Mouse (Mus musculus): ENCODE measurements around the gene 6430571L13Rik. TPM values are rescaled to one million over a fixed set of nuclear protein-coding genes. Genes with fewer than 3 reads are reported as not detected.

6430571L13Rik gene
- polyA plus RNA-seq, 1 experiment from 2014 or later: 1.6 TPM

DNA sequence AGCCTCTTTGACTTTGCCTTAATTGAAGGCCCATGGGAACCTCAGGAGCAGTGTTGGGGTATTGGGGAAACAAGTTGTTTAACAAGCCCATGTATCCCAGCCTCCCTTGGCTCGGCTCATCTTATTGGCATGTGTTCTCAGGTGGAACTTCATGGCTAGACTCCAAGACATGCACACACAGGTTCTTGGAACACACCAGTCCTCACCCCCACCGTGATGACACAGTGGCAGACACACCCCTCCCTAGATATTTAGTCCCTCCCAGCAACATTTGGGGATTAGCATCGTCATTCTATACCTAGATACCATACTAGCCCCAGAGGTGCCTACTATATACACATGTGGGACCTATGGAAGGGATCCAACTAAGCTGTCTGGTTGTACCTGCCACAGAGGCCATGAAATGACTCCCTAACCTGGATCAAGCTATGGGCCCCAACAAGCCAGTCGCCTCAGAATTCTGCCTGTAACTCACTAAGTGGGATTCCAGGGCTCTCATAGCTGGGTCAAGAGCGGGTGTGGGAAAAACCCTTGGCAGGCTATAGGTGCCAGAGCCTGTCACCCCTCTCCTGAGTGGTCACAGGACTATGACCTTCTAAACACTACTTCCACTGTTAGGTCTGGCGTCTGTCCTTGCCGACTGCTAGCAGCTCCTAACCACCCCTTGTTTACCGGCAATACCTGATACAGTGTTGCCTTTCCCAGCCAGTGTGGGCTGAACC lies 42.2 kb upstream of the 6430571L13Rik start:
- no peak overlapping the region for H3K4me2 ChIP-seq (replicated peaks; ENCODE audit: low read depth, low read length)
- no peaks in the 10 kb centered on the region for H3K36me3 ChIP-seq (ENCODE audit: control insufficient read depth, insufficient read depth, low read length)
- no peaks in the 10 kb centered on the region; the same call in none of the 2 replicates for H3K4me1 ChIP-seq (replicated peaks; ENCODE audit: control insufficient read depth, insufficient read depth, low read length)
- WGBS: 92% methylated on average over 8 of the region's 8 CpGs
- peaks cover 3% of the 10 kb centered on the region; the same call in 1 of the 2 replicates for H3K27me3 ChIP-seq (ENCODE audit: control insufficient read depth, insufficient read depth, low read length)
- no peak for DNase-seq (ENCODE audit: low spot score)
- no peaks in the 10 kb centered on the region for H3K9me3 ChIP-seq (ENCODE audit: control insufficient read depth, low read length)
- no peak for ATAC-seq (ENCODE audit: low FRiP score)
- H3K27ac ChIP-seq (ENCODE audit: low read depth, low read length): no peak overlapping the region
- no peak overlapping the region for H3K4me3 ChIP-seq (ENCODE audit: low read depth, low read length)
- no peak overlapping the region for H3K9ac ChIP-seq (ENCODE audit: low read depth, low read length)

DNA sequence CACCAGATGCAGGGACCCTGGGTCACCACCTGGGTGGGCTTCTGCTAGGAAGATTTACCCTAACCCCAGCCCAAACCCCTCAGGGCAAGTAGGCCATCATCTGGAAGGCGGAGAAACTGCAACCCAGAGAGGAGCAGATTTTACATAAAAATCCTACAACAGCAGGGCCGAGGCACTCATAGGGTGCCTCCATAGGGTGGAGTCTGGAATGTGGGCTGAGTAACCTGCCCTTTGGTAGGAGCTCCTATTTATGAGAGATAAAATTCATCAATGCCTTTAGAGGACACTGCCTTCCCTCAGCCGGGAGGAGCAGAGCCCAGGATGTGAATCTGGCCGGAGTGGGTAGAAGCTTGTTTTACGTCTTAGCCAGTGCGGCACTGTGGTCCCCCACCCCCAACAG lies 41.5 kb upstream of the 6430571L13Rik start:
- H3K27ac ChIP-seq (ENCODE audit: low read depth, low read length): no peak overlapping the region
- ATAC-seq (ENCODE audit: low FRiP score) (no peak), DNase-seq (ENCODE audit: low spot score) (no peak)
- no peak overlapping the region for H3K4me2 ChIP-seq (replicated peaks; ENCODE audit: low read depth, low read length)
- no peaks in the 10 kb centered on the region; the same call in none of the 2 replicates for H3K4me1 ChIP-seq (replicated peaks; ENCODE audit: control insufficient read depth, insufficient read depth, low read length)
- no peak overlapping the region for H3K4me3 ChIP-seq (ENCODE audit: low read depth, low read length)
- 91% methylated on average over 6 of the region's 6 CpGs for WGBS
- H3K36me3 ChIP-seq (ENCODE audit: control insufficient read depth, insufficient read depth, low read length): no peaks in the 10 kb centered on the region
- H3K27me3 ChIP-seq (ENCODE audit: control insufficient read depth, insufficient read depth, low read length): peaks cover 3% of the 10 kb centered on the region; the same call in 1 of the 2 replicates
- no peaks in the 10 kb centered on the region for H3K9me3 ChIP-seq (ENCODE audit: control insufficient read depth, low read length)
- H3K9ac ChIP-seq (ENCODE audit: low read depth, low read length): no peak overlapping the region

DNA sequence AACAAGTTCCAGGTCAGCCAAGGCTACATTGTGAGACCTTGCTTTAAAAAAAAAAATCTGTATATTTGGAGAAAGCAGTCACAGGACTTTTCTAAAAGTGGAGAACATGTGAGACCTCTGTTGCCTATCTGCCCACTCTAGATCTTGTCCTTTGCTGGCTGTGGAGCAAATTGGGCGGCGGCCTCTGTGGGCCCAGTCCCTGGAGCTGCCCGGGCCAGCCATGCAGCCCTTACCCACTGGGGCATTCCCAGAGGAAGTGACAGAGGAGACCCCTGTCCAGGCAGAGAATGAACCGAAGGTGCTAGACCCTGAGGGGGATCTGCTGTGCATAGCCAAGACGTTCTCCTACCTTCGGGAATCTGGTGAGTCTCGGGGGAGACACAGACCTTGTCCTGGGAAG lies 40.6 kb upstream of the 6430571L13Rik start:
- no peak for ATAC-seq (ENCODE audit: low FRiP score)
- 89% methylated on average over 7 of the region's 7 CpGs for WGBS

DNA sequence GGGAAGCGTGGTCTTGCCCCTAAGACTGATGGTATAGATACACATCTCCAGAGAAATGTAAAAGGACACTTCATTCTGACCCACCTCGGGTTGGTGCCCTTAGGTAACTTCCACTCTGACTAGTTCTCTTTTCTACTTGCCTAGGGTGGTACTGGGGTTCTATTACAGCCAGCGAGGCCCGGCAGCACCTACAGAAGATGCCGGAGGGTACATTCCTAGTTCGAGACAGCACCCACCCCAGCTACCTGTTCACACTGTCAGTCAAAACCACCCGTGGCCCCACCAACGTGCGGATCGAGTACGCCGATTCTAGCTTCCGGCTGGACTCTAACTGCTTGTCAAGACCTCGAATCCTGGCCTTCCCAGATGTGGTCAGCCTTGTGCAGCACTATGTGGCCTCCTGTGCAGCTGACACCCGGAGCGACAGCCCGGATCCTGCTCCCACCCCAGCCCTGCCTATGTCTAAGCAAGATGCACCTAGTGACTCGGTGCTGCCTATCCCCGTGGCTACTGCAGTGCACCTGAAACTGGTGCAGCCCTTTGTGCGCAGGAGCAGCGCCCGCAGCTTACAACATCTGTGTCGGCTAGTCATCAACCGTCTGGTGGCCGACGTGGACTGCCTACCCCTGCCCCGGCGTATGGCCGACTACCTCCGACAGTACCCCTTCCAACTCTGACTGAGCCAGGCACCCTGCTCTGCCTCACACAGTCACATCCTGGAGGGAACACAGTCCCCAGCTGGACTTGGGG lies 40.0 kb upstream of the 6430571L13Rik start:
- peaks cover 3% of the 10 kb centered on the region; the same call in 1 of the 2 replicates for H3K27me3 ChIP-seq (ENCODE audit: control insufficient read depth, insufficient read depth, low read length)
- DNase-seq (ENCODE audit: low spot score) (no peak), ATAC-seq (ENCODE audit: low FRiP score) (no peak)
- H3K27ac ChIP-seq (ENCODE audit: low read depth, low read length): no peak overlapping the region
- WGBS: 91% methylated on average over 30 of the region's 30 CpGs
- H3K4me2 ChIP-seq (replicated peaks; ENCODE audit: low read depth, low read length): no peak overlapping the region
- H3K36me3 ChIP-seq (ENCODE audit: control insufficient read depth, insufficient read depth, low read length): no peaks in the 10 kb centered on the region
- H3K4me1 ChIP-seq (replicated peaks; ENCODE audit: control insufficient read depth, insufficient read depth, low read length): no peaks in the 10 kb centered on the region; the same call in none of the 2 replicates
- no peak overlapping the region for H3K4me3 ChIP-seq (ENCODE audit: low read depth, low read length)
- no peak overlapping the region for H3K9ac ChIP-seq (ENCODE audit: low read depth, low read length)
- no peaks in the 10 kb centered on the region for H3K9me3 ChIP-seq (ENCODE audit: control insufficient read depth, low read length)

More for the DNA sequence above, 40.6 kb upstream of the 6430571L13Rik start:
- H3K9ac ChIP-seq (ENCODE audit: low read depth, low read length): no peak overlapping the region
- peaks cover 3% of the 10 kb centered on the region; the same call in 1 of the 2 replicates for H3K27me3 ChIP-seq (ENCODE audit: control insufficient read depth, insufficient read depth, low read length)
- no peaks in the 10 kb centered on the region; the same call in none of the 2 replicates for H3K4me1 ChIP-seq (replicated peaks; ENCODE audit: control insufficient read depth, insufficient read depth, low read length)
- H3K9me3 ChIP-seq (ENCODE audit: control insufficient read depth, low read length): no peaks in the 10 kb centered on the region
- no peaks in the 10 kb centered on the region for H3K36me3 ChIP-seq (ENCODE audit: control insufficient read depth, insufficient read depth, low read length)
- no peak overlapping the region for H3K4me2 ChIP-seq (replicated peaks; ENCODE audit: low read depth, low read length)
- H3K4me3 ChIP-seq (ENCODE audit: low read depth, low read length): no peak overlapping the region
- H3K27ac ChIP-seq (ENCODE audit: low read depth, low read length): no peak overlapping the region
- no peak for DNase-seq (ENCODE audit: low spot score)

DNA sequence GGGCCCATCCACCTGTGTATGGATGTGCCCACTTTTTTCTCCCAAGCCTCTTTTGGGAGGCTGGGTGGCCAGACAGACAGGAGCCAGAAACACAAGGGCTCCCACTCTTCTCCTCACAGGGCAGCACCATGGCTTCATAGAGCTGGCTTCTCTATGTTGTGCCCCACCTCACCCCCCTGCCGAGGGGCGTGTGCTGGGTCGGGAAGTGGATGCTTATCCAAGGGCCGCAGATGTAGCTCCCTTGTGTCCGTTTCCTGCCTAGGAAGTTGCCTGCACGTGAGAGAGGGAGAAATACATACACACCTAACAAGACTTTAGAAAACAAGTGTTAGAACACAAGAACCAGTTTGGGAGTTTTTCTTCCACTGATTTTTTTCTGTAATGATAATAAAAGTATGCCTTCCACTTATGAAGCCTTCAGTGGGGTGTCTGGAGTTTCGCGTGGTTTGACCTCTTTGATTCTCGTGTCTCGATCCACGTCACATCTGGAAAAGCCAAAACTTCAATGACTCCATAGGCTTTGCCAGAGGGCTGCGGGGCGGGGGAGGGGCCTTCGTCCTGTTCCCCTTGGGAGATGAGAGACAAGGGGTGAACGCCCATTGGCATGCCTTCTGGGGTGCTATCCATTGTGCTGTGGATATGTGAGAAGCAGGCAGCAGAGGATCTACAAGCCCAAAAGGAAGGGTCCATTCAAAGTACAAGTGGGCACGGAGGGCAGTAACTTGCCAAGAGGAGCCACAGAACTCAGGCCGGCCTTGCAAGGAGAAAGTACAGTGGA lies 38.7 kb upstream of the 6430571L13Rik start:
- H3K27me3 ChIP-seq (ENCODE audit: control insufficient read depth, insufficient read depth, low read length): no peaks in the 10 kb centered on the region
- ATAC-seq (ENCODE audit: low FRiP score): no peak
- H3K36me3 ChIP-seq (ENCODE audit: control insufficient read depth, insufficient read depth, low read length): no peaks in the 10 kb centered on the region
- no peak overlapping the region for H3K4me2 ChIP-seq (replicated peaks; ENCODE audit: low read depth, low read length)
- H3K27ac ChIP-seq (ENCODE audit: low read depth, low read length): no peak overlapping the region
- DNase-seq (ENCODE audit: low spot score): no peak
- no peak overlapping the region for H3K9ac ChIP-seq (ENCODE audit: low read depth, low read length)
- H3K4me3 ChIP-seq (ENCODE audit: low read depth, low read length): no peak overlapping the region
- 85% methylated on average over 17 of the region's 17 CpGs for WGBS
- H3K9me3 ChIP-seq (ENCODE audit: control insufficient read depth, low read length): no peaks in the 10 kb centered on the region
- H3K4me1 ChIP-seq (replicated peaks; ENCODE audit: control insufficient read depth, insufficient read depth, low read length): no peaks in the 10 kb centered on the region; the same call in 1 of the 2 replicates

DNA sequence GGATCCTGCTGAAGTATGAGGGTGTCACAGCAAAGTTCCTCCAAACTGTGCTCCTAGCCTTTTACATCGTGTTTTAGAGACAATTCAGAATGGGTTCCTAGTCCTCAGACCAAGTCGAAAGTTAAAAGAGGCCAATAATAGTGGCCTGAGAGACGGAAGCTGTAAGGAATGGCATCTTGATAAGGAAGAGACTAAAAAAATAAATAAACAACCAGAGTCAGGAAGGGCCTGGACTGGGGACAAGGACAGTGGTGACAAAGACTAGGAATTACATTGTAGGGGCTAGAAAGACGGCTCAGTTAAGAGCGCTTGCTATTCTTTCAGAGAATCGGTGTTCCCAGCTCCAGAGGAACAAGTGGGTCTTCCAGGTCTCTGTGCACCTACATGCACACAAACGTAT lies 37.8 kb upstream of the 6430571L13Rik start:
- DNase-seq (ENCODE audit: low spot score): no peak
- no peaks in the 10 kb centered on the region for H3K36me3 ChIP-seq (ENCODE audit: control insufficient read depth, insufficient read depth, low read length)
- H3K27me3 ChIP-seq (ENCODE audit: control insufficient read depth, insufficient read depth, low read length): no peaks in the 10 kb centered on the region
- no peak overlapping the region for H3K4me3 ChIP-seq (ENCODE audit: low read depth, low read length)
- 81% methylated on average over 7 of the region's 7 CpGs for WGBS
- H3K27ac ChIP-seq (ENCODE audit: low read depth, low read length): no peak overlapping the region
- no peak for ATAC-seq (ENCODE audit: low FRiP score)
- H3K4me2 ChIP-seq (replicated peaks; ENCODE audit: low read depth, low read length): no peak overlapping the region
- no peak overlapping the region for H3K9ac ChIP-seq (ENCODE audit: low read depth, low read length)
- H3K9me3 ChIP-seq (ENCODE audit: control insufficient read depth, low read length): no peaks in the 10 kb centered on the region
- H3K4me1 ChIP-seq (replicated peaks; ENCODE audit: control insufficient read depth, insufficient read depth, low read length): no peaks in the 10 kb centered on the region

DNA sequence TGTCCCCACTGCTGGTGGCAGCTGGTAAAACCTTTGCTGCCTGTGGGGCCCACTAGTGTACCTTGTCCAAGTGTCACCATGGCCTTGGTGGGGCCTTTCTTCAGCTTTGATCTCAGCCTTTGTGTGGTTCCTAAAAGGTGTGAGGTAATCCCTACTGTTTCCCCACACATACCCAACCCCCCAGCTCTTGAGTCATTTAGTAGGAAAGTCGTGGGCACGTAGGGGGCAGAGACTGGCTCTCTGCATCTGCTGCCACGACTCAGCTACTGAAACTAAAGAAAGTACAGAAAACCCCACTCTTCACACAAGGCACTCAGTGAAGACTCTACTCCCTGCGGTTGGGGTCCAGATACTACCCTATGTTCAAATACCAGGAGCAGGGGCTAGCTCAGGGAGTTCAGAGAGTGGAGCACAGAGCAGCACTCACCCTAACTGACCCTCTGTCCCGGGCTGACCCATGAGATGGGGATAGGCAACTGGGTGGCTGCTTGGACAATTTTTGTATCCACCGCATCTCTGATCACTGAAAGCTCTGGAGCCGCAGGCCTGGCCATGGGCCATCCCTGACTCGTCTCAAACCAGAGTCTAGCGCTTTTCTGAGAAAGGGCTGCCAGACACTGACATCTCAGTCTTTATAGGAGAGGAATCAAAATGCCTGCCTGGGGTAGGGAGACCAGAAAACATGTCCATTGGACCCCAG lies 37.1 kb upstream of the 6430571L13Rik start:
- no peak overlapping the region for H3K9ac ChIP-seq (ENCODE audit: low read depth, low read length)
- WGBS: 78% methylated on average over 9 of the region's 9 CpGs
- H3K27ac ChIP-seq (ENCODE audit: low read depth, low read length): no peak overlapping the region
- H3K4me3 ChIP-seq (ENCODE audit: low read depth, low read length): no peak overlapping the region
- ATAC-seq (ENCODE audit: low FRiP score) (no peak), DNase-seq (ENCODE audit: low spot score) (no peak)
- H3K4me1 ChIP-seq (replicated peaks; ENCODE audit: control insufficient read depth, insufficient read depth, low read length): no peaks in the 10 kb centered on the region
- no peaks in the 10 kb centered on the region for H3K36me3 ChIP-seq (ENCODE audit: control insufficient read depth, insufficient read depth, low read length)
- no peaks in the 10 kb centered on the region for H3K9me3 ChIP-seq (ENCODE audit: control insufficient read depth, low read length)
- no peaks in the 10 kb centered on the region for H3K27me3 ChIP-seq (ENCODE audit: control insufficient read depth, insufficient read depth, low read length)
- H3K4me2 ChIP-seq (replicated peaks; ENCODE audit: low read depth, low read length): no peak overlapping the region

DNA sequence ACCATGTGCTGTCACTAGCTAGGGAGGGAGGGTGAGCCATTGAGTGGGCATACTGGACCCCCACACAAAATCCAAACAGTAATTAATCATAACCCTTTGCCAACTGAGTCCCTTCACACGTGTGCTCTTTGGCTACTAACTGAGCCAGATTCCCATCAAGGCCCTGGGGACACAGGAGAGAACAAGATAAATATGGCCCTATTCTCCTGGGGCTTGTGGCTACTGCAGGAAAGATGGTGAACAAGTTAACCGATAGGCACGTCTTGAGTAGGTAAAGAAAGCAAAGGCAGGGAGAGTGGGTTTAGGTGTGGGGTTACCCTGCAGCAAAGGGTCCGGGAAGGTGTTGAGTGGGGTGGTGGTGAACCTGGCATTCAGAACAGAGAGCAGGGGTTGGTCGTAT lies 36.5 kb upstream of the 6430571L13Rik start:
- Histone ChIP-seq H3K9me3 (ENCODE audit: control insufficient read depth, low read length) (no peaks in the 10 kb centered on the region), H3K4me3 (ENCODE audit: low read depth, low read length) (no peak overlapping the region), H3K27ac (ENCODE audit: low read depth, low read length) (no peak overlapping the region), H3K27me3 (ENCODE audit: control insufficient read depth, insufficient read depth, low read length) (no peaks in the 10 kb centered on the region), H3K36me3 (ENCODE audit: control insufficient read depth, insufficient read depth, low read length) (no peaks in the 10 kb centered on the region), H3K9ac (ENCODE audit: low read depth, low read length) (no peak overlapping the region), H3K4me2 (replicated peaks; ENCODE audit: low read depth, low read length) (no peak overlapping the region), H3K4me1 (replicated peaks; ENCODE audit: control insufficient read depth, insufficient read depth, low read length) (no peaks in the 10 kb centered on the region)
- DNase-seq (ENCODE audit: low spot score) (no peak), ATAC-seq (ENCODE audit: low FRiP score) (no peak)
- WGBS: 81% methylated on average over 5 of the region's 5 CpGs

Data from hindbrain, embryonic 11.5 days (tissue).